Mouse (Mus musculus): ENCODE measurements around the gene Pdhb.
"Not testable (repeated sequence)": the region's sequence is repeated elsewhere in the genome, so short reads cannot be mapped to it uniquely, and the experiment has no call there.

Gene Pdhb

GRCm38 (mm10) chr14:8127971-8128370 lies 44.9 kb downstream of the Pdhb start:
- DNase-seq, result no peak

- no peak for DNase-seq
Measured at GRCm38 (mm10) chr14:8124046-8124881, 48.6 kb downstream of the Pdhb start.

- not testable (repeated sequence) for DNase-seq
Measured at GRCm38 (mm10) chr14:8123611-8124010, 49.2 kb downstream of the Pdhb start.

- no peak for DNase-seq
Measured at GRCm38 (mm10) chr14:8123141-8123540, 49.7 kb downstream of the Pdhb start.

GRCm38 (mm10) chr14:8119904-8120303 lies 52.9 kb downstream of the Pdhb start:
- no peak for DNase-seq

GRCm38 (mm10) chr14:8119454-8119853 lies 53.4 kb downstream of the Pdhb start:
- DNase-seq, result no peak

- no peak for DNase-seq
Measured at GRCm38 (mm10) chr14:8117371-8117770, 55.5 kb downstream of the Pdhb start.
